Mouse (Mus musculus): Measurements from ENCODE around the gene Metap1. TPM values are rescaled to one million over a fixed set of nuclear protein-coding genes. Genes with fewer than 3 reads are reported as not detected.

The Metap1 gene
- total and polyA plus RNA-seq, 3 experiments, result 57.4 to 96.3 (median 71.0) TPM

DNA sequence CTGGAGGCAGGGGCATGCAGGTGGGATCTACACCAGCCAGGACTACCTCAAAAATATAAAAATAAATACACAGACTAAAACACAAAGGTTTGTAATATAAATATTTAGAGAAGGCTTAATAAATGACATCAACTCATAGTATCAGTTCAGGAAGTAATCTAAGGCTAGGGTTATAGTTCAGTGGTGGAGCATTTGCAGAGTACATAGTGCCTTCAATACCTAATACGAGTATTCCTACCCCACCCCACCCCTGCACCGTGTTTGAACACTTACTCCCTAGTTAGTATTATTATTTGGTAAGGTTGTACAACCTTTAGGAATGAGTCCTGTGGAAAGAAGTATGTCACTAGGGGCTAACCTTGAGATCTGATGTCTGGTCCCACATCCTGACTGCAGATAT is 6.1 kb downstream of the Metap1 start:
- Histone ChIP-seq H3K36me3 (ENCODE audit: control insufficient read depth in 1 of 2, insufficient read depth in 2 of 2, low read length in 2 of 2) (peaks cover 12 to 38% of the 10 kb centered on the region in 2 experiments), H3K4me3 (ENCODE audit: control insufficient read depth in 1 of 2, insufficient read depth in 1 of 2, low read depth in 2 of 2, low read length in 2 of 2) (no peak overlapping the region), H3K27ac (ENCODE audit: control insufficient read depth, low read depth, low read length) (no peak overlapping the region), H3K4me1 (ENCODE audit: control insufficient read depth in 1 of 2, insufficient read depth in 2 of 2, low read length in 2 of 2) (0 out of 4 replicates have a peak, but pooled peaks cover 0 to 5% of the 10 kb centered on the region in 2 experiments), H3K9me3 (replicated peaks; ENCODE audit: insufficient read depth, low read length) (no peaks in the 10 kb centered on the region), H3K27me3 (ENCODE audit: control insufficient read depth in 1 of 2, insufficient read depth in 2 of 2, low read length in 2 of 2) (no peaks in the 10 kb centered on the region), H3K9ac (ENCODE audit: control insufficient read depth, low read depth, low read length, poor library complexity, severe bottlenecking) (no peak overlapping the region), H3K79me2 (ENCODE audit: control insufficient read depth, insufficient read depth, low read length, poor library complexity) (peaks cover 51% of the 10 kb centered on the region)
- TF ChIP-seq GATA1 (IDR thresholded peaks at IDR 0.05; ENCODE audit: low read depth, low read length), result no peak
- TF ChIP-seq ELF1 (IDR thresholded peaks at IDR 0.05; ENCODE audit: low read depth, low read length), result no peak
- TF ChIP-seq POLR2AphosphoS2 (IDR thresholded peaks at IDR 0.05; ENCODE audit: low read length), result no peak
- TF ChIP-seq MAZ (IDR thresholded peaks at IDR 0.05; ENCODE audit: low read depth, low read length), result no peak
- TF ChIP-seq JUND (IDR thresholded peaks at IDR 0.05; ENCODE audit: low read depth, low read length), result no peak
- TF ChIP-seq MEF2A (IDR thresholded peaks at IDR 0.05; ENCODE audit: extremely low read depth, insufficient replicate concordance, low read depth, low read length, poor library complexity, severe bottlenecking), result no peak
- TF ChIP-seq TAL1 (IDR thresholded peaks at IDR 0.05; ENCODE audit: low read length), result no peak
- DNase-seq (ENCODE audit: low read depth, low spot score), result no peak

GRCm38 (mm10) chr3:138481526-138482284 is 7.6 kb downstream of the Metap1 start:
- Histone ChIP-seq H3K4me1 (ENCODE audit: control insufficient read depth in 1 of 2, insufficient read depth in 2 of 2, low read length in 2 of 2) (no peaks in the 10 kb centered on the region), H3K79me2 (ENCODE audit: control insufficient read depth, insufficient read depth, low read length, poor library complexity) (peaks cover 37% of the 10 kb centered on the region), H3K9me3 (replicated peaks; ENCODE audit: insufficient read depth, low read length) (no peaks in the 10 kb centered on the region), H3K27me3 (ENCODE audit: control insufficient read depth in 1 of 2, insufficient read depth in 2 of 2, low read length in 2 of 2) (no peaks in the 10 kb centered on the region), H3K27ac (ENCODE audit: control insufficient read depth, low read depth, low read length) (no peak overlapping the region), H3K9ac (ENCODE audit: control insufficient read depth, low read depth, low read length, poor library complexity, severe bottlenecking) (no peak overlapping the region), H3K4me3 (ENCODE audit: control insufficient read depth in 1 of 2, insufficient read depth in 1 of 2, low read depth in 2 of 2, low read length in 2 of 2) (no peak overlapping the region), H3K36me3 (ENCODE audit: control insufficient read depth in 1 of 2, insufficient read depth in 2 of 2, low read length in 2 of 2) (peaks cover 0 to 45% of the 10 kb centered on the region in 2 experiments; a peak in 2 of 4 replicates)
- TF ChIP-seq GATA1 (IDR thresholded peaks at IDR 0.05; ENCODE audit: low read depth, low read length), result 0 out of 2 replicates have a peak, but pooled peaks have one; percentile 10
- no peak for TF ChIP-seq ZNF384 (IDR thresholded peaks at IDR 0.05; ENCODE audit: low read depth, low read length)
- TF ChIP-seq MYC (IDR thresholded peaks at IDR 0.05; ENCODE audit: low read depth, low read length), result no peak
- DNase-seq (ENCODE audit: low read depth, low spot score), result no peak

- no peaks in the 10 kb centered on the region for H3K4me1 ChIP-seq (ENCODE audit: control insufficient read depth in 1 of 2, insufficient read depth in 2 of 2, low read length in 2 of 2)
- no peak overlapping the region for H3K9ac ChIP-seq (ENCODE audit: control insufficient read depth, low read depth, low read length, poor library complexity, severe bottlenecking)
- H3K36me3 ChIP-seq (ENCODE audit: control insufficient read depth in 1 of 2, insufficient read depth in 2 of 2, low read length in 2 of 2), result peaks cover 0 to 49% of the 10 kb centered on the region in 2 experiments; a peak in 2 of 4 replicates
- peaks cover 21% of the 10 kb centered on the region for H3K79me2 ChIP-seq (ENCODE audit: control insufficient read depth, insufficient read depth, low read length, poor library complexity)
- TF ChIP-seq RAD21 (IDR thresholded peaks at IDR 0.05; ENCODE audit: low read depth, low read length) (no peak), MYB (IDR thresholded peaks at IDR 0.05; ENCODE audit: low read depth, low read length) (no peak), GABPA (IDR thresholded peaks at IDR 0.05; ENCODE audit: low read depth, low read length) (no peak), MAX (IDR thresholded peaks at IDR 0.05; ENCODE audit: low read length) (no peak), USF1 (IDR thresholded peaks at IDR 0.05; ENCODE audit: low read depth, low read length) (no peak), CTCF (IDR thresholded peaks at IDR 0.05 in 2 of 3, conservative IDR thresholded peaks at IDR 0.05 in 1 of 3; ENCODE audit: control insufficient read depth in 1 of 3, insufficient read depth in 1 of 3, low read depth in 2 of 3, low read length in 3 of 3, poor library complexity in 1 of 3, severe bottlenecking in 1 of 3) (no peak), RCOR1 (IDR thresholded peaks at IDR 0.05; ENCODE audit: low read depth, low read length) (no peak), MYC (IDR thresholded peaks at IDR 0.05; ENCODE audit: low read depth, low read length) (no peak)
- no peak for DNase-seq (ENCODE audit: low read depth, low spot score)
- no peaks in the 10 kb centered on the region for H3K9me3 ChIP-seq (replicated peaks; ENCODE audit: insufficient read depth, low read length)
- no peaks in the 10 kb centered on the region for H3K27me3 ChIP-seq (ENCODE audit: control insufficient read depth in 1 of 2, insufficient read depth in 2 of 2, low read length in 2 of 2)
- H3K27ac ChIP-seq (ENCODE audit: control insufficient read depth, low read depth, low read length), result no peak overlapping the region
- no peak overlapping the region for H3K4me3 ChIP-seq (ENCODE audit: control insufficient read depth in 1 of 2, insufficient read depth in 1 of 2, low read depth in 2 of 2, low read length in 2 of 2)
These were observed 9.8 kb downstream of the Metap1 start for GRCm38 (mm10) chr3:138479489-138479888.

Data from MEL (cell line).